17 mouse cellular contexts compared by ENCODE assay signal in the genomic region with DNA sequence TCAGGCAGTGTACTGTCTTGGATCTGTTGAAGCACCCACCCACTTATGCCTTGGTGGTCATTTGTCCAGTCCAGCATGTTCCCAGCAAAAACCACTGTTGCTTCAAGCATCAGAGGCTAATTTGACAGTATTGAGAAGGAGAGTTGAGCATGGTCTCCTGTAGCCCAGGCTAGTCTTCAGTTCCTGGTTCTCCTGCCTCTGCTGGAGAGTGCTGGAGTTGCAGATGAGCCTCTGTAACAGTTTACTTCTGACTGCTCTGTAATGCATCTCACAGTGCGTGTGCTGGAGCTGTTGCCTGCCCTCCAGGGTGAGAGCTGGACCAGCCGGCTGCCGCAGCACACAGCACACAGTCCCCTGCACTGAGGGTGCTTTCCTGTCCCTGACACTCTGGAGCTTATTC. TPM values are rescaled to one million over a fixed set of nuclear protein-coding genes. Genes with fewer than 3 reads are reported as not detected.
DNase-seq lines count a peak whose midpoint lies in the region; ATAC-seq and TF ChIP-seq lines count a peak whose summit lies in the region.
"Had no signal": no experiment of that assay in that cellular context is flagged by ENCODE, and none has a peak within 500 bp of the region (broad histone marks: within the 10 kb centered on the region; RNA-seq: fewer than 3 reads in every experiment).

No protein-coding gene starts in this region.

- no peaks in the 10 kb centered on the region for H3K27me3 ChIP-seq in heart, postnatal 0 days (ENCODE audit: control insufficient read depth, insufficient read depth, low read length)
- H3K27me3 ChIP-seq in midbrain, postnatal 0 days (ENCODE audit: insufficient read depth, low read length) = no peaks in the 10 kb centered on the region
- H3K27me3 ChIP-seq in midbrain, embryonic 13.5 days = no peaks in the 10 kb centered on the region
- H3K27me3 ChIP-seq in stomach, postnatal 0 days (ENCODE audit: control insufficient read depth, insufficient read depth, low read length) = no peaks in the 10 kb centered on the region
- H3K27me3 ChIP-seq: hindbrain, embryonic 12.5 days; neural tube, embryonic 13.5 days had no signal

- H3K27ac ChIP-seq in heart, postnatal 0 days (ENCODE audit: low read depth) = no peak overlapping the region
- no peak overlapping the region for H3K27ac ChIP-seq in midbrain, postnatal 0 days (ENCODE audit: low read depth, low read length)
- H3K27ac ChIP-seq in midbrain, embryonic 13.5 days = no peak overlapping the region
- H3K27ac ChIP-seq in stomach, postnatal 0 days (replicated peaks) = no peak overlapping the region
- H3K27ac ChIP-seq: hindbrain, embryonic 12.5 days; midbrain, embryonic 10.5 days; neural tube, embryonic 13.5 days had no signal

- no peak overlapping the region for H3K9ac ChIP-seq in heart, postnatal 0 days (replicated peaks; ENCODE audit: low read depth, low read length)
- H3K9ac ChIP-seq in midbrain, postnatal 0 days (replicated peaks; ENCODE audit: low read length, poor library complexity, severe bottlenecking) = no peak overlapping the region
- no peak overlapping the region for H3K9ac ChIP-seq in midbrain, embryonic 13.5 days (replicated peaks)
- H3K9ac ChIP-seq in stomach, postnatal 0 days (ENCODE audit: low read length) = no peak overlapping the region
- H3K9ac ChIP-seq: hindbrain, embryonic 12.5 days; neural tube, embryonic 13.5 days had no signal

- no peaks in the 10 kb centered on the region for H3K4me1 ChIP-seq in heart, postnatal 0 days (ENCODE audit: control insufficient read depth, insufficient read depth)
- no peaks in the 10 kb centered on the region for H3K4me1 ChIP-seq in midbrain, postnatal 0 days (ENCODE audit: insufficient read depth, low read length)
- no peaks in the 10 kb centered on the region for H3K4me1 ChIP-seq in midbrain, embryonic 13.5 days (replicated peaks)
- no peaks in the 10 kb centered on the region for H3K4me1 ChIP-seq in stomach, postnatal 0 days (replicated peaks; ENCODE audit: control insufficient read depth, insufficient read depth)
- H3K4me1 ChIP-seq: hindbrain, embryonic 12.5 days; midbrain, embryonic 10.5 days; neural tube, embryonic 13.5 days had no signal

- WGBS in heart, postnatal 0 days = 96% methylated on average over 3 of the region's 3 CpGs
- 85% methylated on average over 3 of the region's 3 CpGs for WGBS in midbrain, postnatal 0 days
- 87% methylated on average over 3 of the region's 3 CpGs for WGBS in midbrain, embryonic 13.5 days
- 86% methylated on average over 3 of the region's 3 CpGs for WGBS in stomach, postnatal 0 days

- no peak overlapping the region for H3K4me2 ChIP-seq in heart, postnatal 0 days (ENCODE audit: low read depth, low read length)
- H3K4me2 ChIP-seq in midbrain, postnatal 0 days (ENCODE audit: low read depth, low read length, poor library complexity, severe bottlenecking) = no peak overlapping the region
- H3K4me2 ChIP-seq in midbrain, embryonic 13.5 days (replicated peaks) = no peak overlapping the region
- H3K4me2 ChIP-seq in stomach, postnatal 0 days (replicated peaks; ENCODE audit: low read depth) = no peak overlapping the region
- H3K4me2 ChIP-seq: hindbrain, embryonic 12.5 days; neural tube, embryonic 13.5 days had no signal

- no peak overlapping the region for H3K4me3 ChIP-seq in heart, postnatal 0 days (ENCODE audit: low read depth, low read length)
- no peak overlapping the region for H3K4me3 ChIP-seq in midbrain, postnatal 0 days (ENCODE audit: low read depth, low read length)
- no peak overlapping the region for H3K4me3 ChIP-seq in midbrain, embryonic 13.5 days (replicated peaks)
- no peak overlapping the region for H3K4me3 ChIP-seq in stomach, postnatal 0 days (ENCODE audit: low read depth, low read length)
- H3K4me3 ChIP-seq: hindbrain, embryonic 12.5 days; midbrain, embryonic 10.5 days; neural tube, embryonic 13.5 days had no signal

- TF ChIP-seq CTCF in heart, postnatal 0 days (IDR thresholded peaks at IDR 0.05; ENCODE audit: low read depth) = peak; percentile 16; the same call in 1 of the 2 replicates
- TF ChIP-seq CTCF in midbrain, postnatal 0 days (IDR thresholded peaks at IDR 0.05) = peak; percentile 64
- peak; percentile 52 for TF ChIP-seq CTCF in stomach, postnatal 0 days (IDR thresholded peaks at IDR 0.05; ENCODE audit: low read depth)

- no peak for ATAC-seq in heart, postnatal 0 days (ENCODE audit: insufficient read depth, low read depth)
- no peak for ATAC-seq in midbrain, postnatal 0 days (ENCODE audit: low FRiP score)
- no peak for ATAC-seq in midbrain, embryonic 13.5 days
- no peak for ATAC-seq in stomach, postnatal 0 days (ENCODE audit: low FRiP score, low TSS enrichment)
- ATAC-seq: CD4-positive, CD25-positive, alpha-beta regulatory T cell, adult 4 months had no signal

- intact Hi-C loops in heart, postnatal 14 days (cut with DNase I) = no loop called here

- H3K36me3 ChIP-seq in heart, postnatal 0 days (replicated peaks; ENCODE audit: control insufficient read depth, insufficient read depth, low read length) = peaks cover 77% of the 10 kb centered on the region
- peaks cover 67% of the 10 kb centered on the region for H3K36me3 ChIP-seq in midbrain, postnatal 0 days (ENCODE audit: insufficient read depth, low read length)
- peaks cover 82% of the 10 kb centered on the region for H3K36me3 ChIP-seq in midbrain, embryonic 13.5 days
- peaks cover 40% of the 10 kb centered on the region for H3K36me3 ChIP-seq in stomach, postnatal 0 days (ENCODE audit: control insufficient read depth, insufficient read depth, low read length)

- DNase-seq in heart, postnatal 0 days (ENCODE audit: low spot score) = no peak
- no peak for DNase-seq in heart, postnatal 14 days
- DNase-seq in midbrain, postnatal 0 days (ENCODE audit: low spot score) = peak; percentile 30
- DNase-seq in ZHBTc4 (ENCODE audit: low read depth, low spot score) = peak; percentile 37
- DNase-seq in stomach, postnatal 0 days (ENCODE audit: low spot score) = no peak
- DNase-seq in left cerebral cortex, adult 8-10 months (ENCODE audit: low spot score in 2 of 2) = no peak
- no peak for DNase-seq in right cerebral cortex, postnatal 4 days
- DNase-seq: adrenal gland, postnatal 36 days; cerebellum, adult 11 months; embryo, embryonic 11 days; kidney, adult 2 months; lung, adult 18-20 months had no signal

- no peaks in the 10 kb centered on the region for H3K9me3 ChIP-seq in heart, postnatal 0 days (replicated peaks; ENCODE audit: control insufficient read depth, low read length)
- H3K9me3 ChIP-seq in midbrain, postnatal 0 days (ENCODE audit: low read length) = no peaks in the 10 kb centered on the region
- no peaks in the 10 kb centered on the region for H3K9me3 ChIP-seq in midbrain, embryonic 13.5 days
- no peaks in the 10 kb centered on the region for H3K9me3 ChIP-seq in stomach, postnatal 0 days (ENCODE audit: control insufficient read depth, low read length)
- H3K9me3 ChIP-seq: hindbrain, embryonic 12.5 days; midbrain, embryonic 10.5 days; neural tube, embryonic 13.5 days had no signal

- TF ChIP-seq EP300 in heart, postnatal 0 days (IDR thresholded peaks at IDR 0.05; ENCODE audit: low read depth) = no peak
- no peak for TF ChIP-seq EP300 in stomach, postnatal 0 days (optimal IDR thresholded peaks at IDR 0.05)

RNA-seq across cellular contexts. Expression of a gene that starts 41.2 kb away (rescaled TPM):
- total RNA-seq in heart, postnatal 0 days (2014; rRNA removed; ENCODE audit: low replicate concordance) = 28.2 and 38.3 TPM in 2 replicates
- polyA plus RNA-seq in heart, postnatal 0 days (2015; fragmentation: Nextera tagmentation; extraction: Ambion mirVana) = 14.4 and 15.7 TPM in 2 replicates
- 10 to 100 TPM; 46.9 to 47.3 TPM for total RNA-seq in heart, postnatal 14 days (2021)
- total RNA-seq in midbrain, postnatal 0 days (2014; rRNA removed) = 88.2 and 120 TPM in 2 replicates
- 50.1 and 52.1 TPM in 2 replicates for polyA plus RNA-seq in midbrain, postnatal 0 days (2015; fragmentation: Nextera tagmentation; extraction: Ambion mirVana)
- 49.2 and 57.7 TPM in 2 replicates for polyA plus RNA-seq in midbrain, embryonic 13.5 days (2015; fragmentation: Nextera tagmentation; extraction: Ambion mirVana)
- polyA plus RNA-seq in stomach, postnatal 0 days (2015; fragmentation: Nextera tagmentation; extraction: Ambion mirVana) = 21.3 and 21.7 TPM in 2 replicates
- total RNA-seq in left cerebral cortex, adult 8-10 months (2022) = 100 to 1,000 TPM in 1 of 4 experiments, 10 to 100 TPM in 3; 78.1 to 101 (median 87.3) TPM

RNA-seq across cellular contexts. Expression of a gene that starts 41.7 kb away (rescaled TPM):
- 0.43 and 2.6 TPM in 2 replicates for total RNA-seq in heart, postnatal 0 days (2014; rRNA removed; ENCODE audit: low replicate concordance)
- polyA plus RNA-seq in heart, postnatal 0 days (2015; fragmentation: Nextera tagmentation; extraction: Ambion mirVana) = 0.41 TPM in 2 replicates
- 1 to 10 TPM; 1.7 to 2.4 TPM for total RNA-seq in heart, postnatal 14 days (2021)
- total RNA-seq in midbrain, postnatal 0 days (2014; rRNA removed) = 22.9 and 24.6 TPM in 2 replicates
- 10.0 and 11.6 TPM in 2 replicates for polyA plus RNA-seq in midbrain, postnatal 0 days (2015; fragmentation: Nextera tagmentation; extraction: Ambion mirVana)
- polyA plus RNA-seq in midbrain, embryonic 13.5 days (2015; fragmentation: Nextera tagmentation; extraction: Ambion mirVana) = 9.3 and 9.6 TPM in 2 replicates
- polyA plus RNA-seq in stomach, postnatal 0 days (2015; fragmentation: Nextera tagmentation; extraction: Ambion mirVana) = 2.2 and 2.6 TPM in 2 replicates
- total RNA-seq in left cerebral cortex, adult 8-10 months (2022) = 100 to 1,000 TPM in 1 of 4 experiments, 10 to 100 TPM in 3; 83.3 to 102 (median 90.9) TPM

Comparison
In these comparisons a context has a peak if more than half of its experiments do, and no peak if none do; other contexts are left out.
1. DNase-seq: peak in midbrain, postnatal 0 days (single experiment) and ZHBTc4 (single experiment); none in heart, postnatal 0 days (single experiment), heart, postnatal 14 days (0 of 2), stomach, postnatal 0 days (single experiment), left cerebral cortex, adult 8-10 months (0 of 2) and right cerebral cortex, postnatal 4 days (single experiment).
2. Peak in every context shown above with its lines, with median percentiles within 50 percentile points of each other: CTCF ChIP-seq.